Mouse (Mus musculus) cortical plate, adult 2 months (tissue): ENCODE measurements at regions not wholly inside any gene's neighbourhood (a gene's known extent, or its start where the extent isn't known, plus 50 kb on each side); places are given as distances from the start of the nearest gene placed in this dataset.

ENCODE experiments used
- CTCF ChIP-seq: fragments of 200-500 bp; IDR thresholded peaks from 2 replicates; pipeline ENCODE4 v1.5.1; 2011; ENCODE audit warnings: mild to moderate bottlenecking, control low read depth, low read length; ENCODE audit not compliant: insufficient read depth; ENCODE audit errors: extremely low read depth
- POLR2A ChIP-seq: fragments of 200-500 bp; IDR thresholded peaks from 2 replicates; pipeline ENCODE4 v1.6.1; 2011; ENCODE audit warnings: mild to moderate bottlenecking, low read length, control low read depth; ENCODE audit not compliant: insufficient read depth; ENCODE audit errors: extremely low read depth

DNA sequence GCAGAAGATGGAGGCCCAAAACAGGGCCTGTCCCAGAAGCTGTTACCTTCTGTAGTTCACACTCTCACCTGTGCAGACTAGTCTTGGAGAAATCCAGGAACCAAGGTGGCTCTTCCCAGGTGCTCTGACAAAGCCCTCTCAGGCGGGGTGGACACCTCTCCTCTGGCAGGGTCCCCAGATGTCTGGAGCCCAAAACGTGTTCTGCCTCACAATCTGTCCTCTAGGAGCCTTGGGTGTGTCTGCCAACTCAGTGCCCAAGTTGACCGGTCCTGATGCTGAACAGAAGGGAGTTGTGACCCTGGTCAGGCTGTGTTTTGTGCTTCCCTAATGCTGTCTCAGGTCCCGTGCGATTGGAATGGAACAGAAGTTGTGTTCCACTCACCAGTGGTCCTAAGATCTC lies 519.8 kb downstream of the Nova1 start:
- TF ChIP-seq POLR2A (no peak), CTCF (no peak)
